Mouse (Mus musculus) liver, postnatal 0 days (tissue): ENCODE measurements around the gene Acaca. TPM values are rescaled to one million over a fixed set of nuclear protein-coding genes. Genes with fewer than 3 reads are reported as not detected.
A peak's percentile ranks its signal among the peaks of the same experiment; 100 is the strongest.

Experiments used
- ATAC-seq: fragments of 200-750 bp; cut with Nextera tagmentation; 2 replicates; pipeline ENCODE4 v1.8.0; 2017; ENCODE audit warnings: mild to moderate bottlenecking, moderate library complexity
- DNase-seq: peaks from one replicate; pipeline ENCODE4 v3.0.0-alpha.2; 2016
- H3K27ac ChIP-seq: fragments of 300-500 bp; sonication (generic); 2 replicates; pipeline ENCODE4 v1.5.1; 2014; ENCODE audit warnings: antibody characterized with exemption, moderate library complexity, mild to moderate bottlenecking, low read depth
- H3K27me3 ChIP-seq: fragments of 300-500 bp; sonication (generic); 2 replicates; pipeline ENCODE4 v1.6.1; 2014; ENCODE audit warnings: low read length, control low read depth, mixed read lengths; ENCODE audit not compliant: insufficient read depth
- H3K36me3 ChIP-seq: fragments of 300-500 bp; sonication (generic); replicated peaks from 2 replicates; pipeline ENCODE4 v1.6.1; 2014; ENCODE audit warnings: mild to moderate bottlenecking, control low read depth, low read length, moderate library complexity, mixed read lengths; ENCODE audit not compliant: insufficient read depth
- H3K4me1 ChIP-seq: fragments of 300-500 bp; sonication (generic); 2 replicates; pipeline ENCODE4 v1.6.1; 2014; ENCODE audit warnings: antibody characterized with exemption, mild to moderate bottlenecking, control low read depth; ENCODE audit not compliant: insufficient read depth
- H3K4me2 ChIP-seq: fragments of 300-500 bp; sonication (generic); 2 replicates; pipeline ENCODE4 v1.6.1; 2014; ENCODE audit warnings: low read depth, mild to moderate bottlenecking, low read length, moderate library complexity, mixed read lengths
- H3K4me3 ChIP-seq: fragments of 300-500 bp; sonication (generic); 2 replicates; pipeline ENCODE4 v1.5.1; 2014; ENCODE audit warnings: low read depth, low read length
- H3K9ac ChIP-seq: fragments of 300-500 bp; sonication (generic); replicated peaks from 2 replicates; pipeline ENCODE4 v1.6.1; 2014; ENCODE audit warnings: mild to moderate bottlenecking, moderate library complexity
- H3K9me3 ChIP-seq: fragments of 300-500 bp; sonication (generic); 2 replicates; pipeline ENCODE4 v1.6.1; 2016; ENCODE audit warnings: mild to moderate bottlenecking, control low read depth, low read length, mixed read lengths
- CTCF ChIP-seq: sonication (generic); IDR thresholded peaks from 2 replicates; pipeline ENCODE4 v1.5.1; 2016; ENCODE audit warnings: antibody characterized with exemption, low read depth
- EP300 ChIP-seq: IDR thresholded peaks from 2 replicates; pipeline ENCODE4 v1.6.1; 2016; ENCODE audit warnings: antibody characterized with exemption, low read depth, mild to moderate bottlenecking
- WGBS: fragments of 180-500 bp; shearing (Covaris S2); extraction: QIAGEN DNeasy Blood & Tissue Kit; methylation state at CpG from one replicate; pipeline ENCODE4 v1.1.7; 2014; ENCODE audit not compliant: insufficient replicate concordance; 5-methylcytosine and 5-hydroxymethylcytosine counted together
- polyA plus RNA-seq: library from polyadenylated mRNA; unstranded; fragments of >200 nt; fragmentation: Nextera tagmentation; extraction: Ambion mirVana; gene quantifications from 2 replicates; pipeline ENCODE4 v1.2.1, GENCODE M21; 2015

Gene Acaca
- polyA plus RNA-seq, 1 experiment from 2014 or later: 2.0 TPM

- Histone ChIP-seq H3K9me3 (no peaks in the 10 kb centered on the region), H3K4me2 (no peak overlapping the region), H3K27me3 (no peaks in the 10 kb centered on the region), H3K27ac (no peak overlapping the region), H3K4me1 (no peaks in the 10 kb centered on the region; the same call in 1 of the 2 replicates), H3K4me3 (no peak overlapping the region), H3K9ac (no peak overlapping the region), H3K36me3 (no peaks in the 10 kb centered on the region)
- DNase-seq (no peak), ATAC-seq (no peak)
- WGBS: 61% methylated on average over 4 of the region's 4 CpGs
- TF ChIP-seq EP300: no peak
- TF ChIP-seq CTCF: no peak
Observed at GRCm38 (mm10) chr11:84164561-84164960, 35.1 kb downstream of the Acaca start.

- TF ChIP-seq EP300: no peak
- no peak for TF ChIP-seq CTCF
- Histone ChIP-seq H3K27me3 (no peaks in the 10 kb centered on the region), H3K4me3 (no peak within 1 kb of the TSS), H3K9ac (no peak within 1 kb of the TSS), H3K4me1 (no peaks in the 10 kb centered on the region; the same call in 1 of the 2 replicates), H3K36me3 (no peaks in the 10 kb centered on the region), H3K9me3 (no peaks in the 10 kb centered on the region), H3K4me2 (no peak within 1 kb of the TSS), H3K27ac (peak within 1 kb of the TSS; percentile 91)
- ATAC-seq (no peak), DNase-seq (no peak)
- 70% methylated on average over 5 of the region's 5 CpGs for WGBS
Observed at GRCm38 (mm10) chr11:84167046-84167526, 37.6 kb downstream of the Acaca start, which contains the start of gene Gm11437. Gene Gm11437 (minus strand): TSS chr11:84167476.

GRCm38 (mm10) chr11:84168701-84169288, 39.3 kb downstream of the Acaca start:
- Histone ChIP-seq H3K27ac (peak overlapping the region; percentile 91), H3K36me3 (no peaks in the 10 kb centered on the region), H3K9ac (no peak overlapping the region), H3K4me3 (no peak overlapping the region), H3K4me2 (peak overlapping the region; percentile 53), H3K27me3 (no peaks in the 10 kb centered on the region), H3K4me1 (no peaks in the 10 kb centered on the region; the same call in 1 of the 2 replicates), H3K9me3 (no peaks in the 10 kb centered on the region)
- ATAC-seq (peak; percentile 95), DNase-seq (peak; percentile 52)
- TF ChIP-seq EP300 (0 out of 2 replicates have a peak, but pooled peaks have one; percentile 24), CTCF (peak; percentile 86)
- WGBS: 13% methylated on average over 7 of the region's 7 CpGs

- Histone ChIP-seq H3K4me2 (peak overlapping the region; percentile 45), H3K4me3 (0 out of 2 replicates have a peak overlapping the region, but pooled peaks have one; percentile 18), H3K4me1 (no peaks in the 10 kb centered on the region; the same call in 1 of the 2 replicates), H3K27me3 (no peaks in the 10 kb centered on the region), H3K36me3 (no peaks in the 10 kb centered on the region), H3K27ac (peak overlapping the region; percentile 30; the same call in 1 of the 2 replicates), H3K9me3 (no peaks in the 10 kb centered on the region), H3K9ac (no peak overlapping the region)
- ATAC-seq (peak; percentile 33; the same call in 1 of the 2 replicates), DNase-seq (no peak)
- no peak for TF ChIP-seq EP300
- no peak for TF ChIP-seq CTCF
- WGBS: 61% methylated on average over 11 of the region's 11 CpGs
Observed at GRCm38 (mm10) chr11:84172539-84173435, 43.3 kb downstream of the Acaca start.

GRCm38 (mm10) chr11:84178571-84178970, 49.1 kb downstream of the Acaca start:
- H3K27ac ChIP-seq: peak overlapping the region; percentile 89; the same call in 1 of the 2 replicates
- peaks cover 13% of the 10 kb centered on the region for H3K4me1 ChIP-seq
- DNase-seq: no peak
- ATAC-seq: no peak
- no peak for TF ChIP-seq CTCF
- TF ChIP-seq EP300: no peak
- 42% methylated on average over 4 of the region's 4 CpGs for WGBS
- H3K36me3 ChIP-seq: no peaks in the 10 kb centered on the region
- H3K9me3 ChIP-seq: no peaks in the 10 kb centered on the region
- no peaks in the 10 kb centered on the region for H3K27me3 ChIP-seq
- peak overlapping the region; percentile 92 for H3K4me3 ChIP-seq
- H3K9ac ChIP-seq: peak overlapping the region; percentile 80; the same call in 1 of the 2 replicates
- peak overlapping the region; percentile 99 for H3K4me2 ChIP-seq
